Mouse (Mus musculus) forebrain, embryonic 11.5 days (tissue): ENCODE results near the gene Zfp385c. TPM values are rescaled to one million over a fixed set of nuclear protein-coding genes. Genes with fewer than 3 reads are reported as not detected.

ENCODE experiments used
- ATAC-seq: fragments of 200-750 bp; cut with Nextera tagmentation; replicated peaks from 2 replicates; pipeline ENCODE4 v1.8.0; 2017; ENCODE audit warnings: moderate TSS enrichment; ENCODE audit not compliant: low FRiP score
- DNase-seq: peaks from one replicate; pipeline ENCODE4 v3.0.0-alpha.2; 2017; ENCODE audit warnings: low spot score
- H3K27ac ChIP-seq: fragments of 300-500 bp; sonication (generic); 2 replicates; pipeline ENCODE4 v1.5.1; 2014; ENCODE audit warnings: low read depth, low read length
- H3K27me3 ChIP-seq: fragments of 300-500 bp; sonication (generic); 2 replicates; pipeline ENCODE4 v1.6.1; 2014; ENCODE audit warnings: mild to moderate bottlenecking, low read length, mixed read lengths; ENCODE audit not compliant: control insufficient read depth, insufficient read depth
- H3K36me3 ChIP-seq: fragments of 300-500 bp; sonication (generic); 2 replicates; pipeline ENCODE4 v1.6.1; 2014; ENCODE audit warnings: mild to moderate bottlenecking, low read length, moderate library complexity, mixed read lengths; ENCODE audit not compliant: control insufficient read depth, insufficient read depth
- H3K4me1 ChIP-seq: fragments of 300-500 bp; sonication (generic); replicated peaks from 2 replicates; pipeline ENCODE4 v1.6.1; 2014; ENCODE audit warnings: low read length, mixed read lengths; ENCODE audit not compliant: control insufficient read depth, insufficient read depth
- H3K4me2 ChIP-seq: fragments of 300-500 bp; sonication (generic); 2 replicates; pipeline ENCODE4 v1.6.1; 2014; ENCODE audit warnings: low read depth, mild to moderate bottlenecking, low read length, moderate library complexity, mixed read lengths; ENCODE audit not compliant: severe bottlenecking
- H3K4me3 ChIP-seq: fragments of 300-500 bp; sonication (generic); 2 replicates; pipeline ENCODE4 v1.5.1; 2014; ENCODE audit warnings: low read depth, low read length
- H3K9ac ChIP-seq: fragments of 300-500 bp; sonication (generic); 2 replicates; pipeline ENCODE4 v1.6.1; 2014; ENCODE audit warnings: low read length
- H3K9me3 ChIP-seq: fragments of 300-500 bp; sonication (generic); 2 replicates; pipeline ENCODE4 v1.6.1; 2016; ENCODE audit warnings: low read length, mixed read lengths; ENCODE audit not compliant: control insufficient read depth
- WGBS: fragments of 180-500 bp; shearing (Covaris S2); extraction: QIAGEN DNeasy Blood & Tissue Kit; methylation state at CpG from one replicate; pipeline ENCODE4 v1.1.7; 2014; 5-methylcytosine and 5-hydroxymethylcytosine counted together
- polyA plus RNA-seq: library from polyadenylated mRNA; unstranded; fragments of >200 nt; fragmentation: Nextera tagmentation; extraction: Ambion mirVana; gene quantifications from 2 replicates; pipeline ENCODE4 v1.2.1, GENCODE M21; 2014

Gene Zfp385c
- polyA plus RNA-seq, 1 experiment from 2014 or later, result not detected

- ATAC-seq, result no peak
- Histone ChIP-seq H3K9ac (no peak overlapping the region), H3K4me1 (peaks cover 10% of the 10 kb centered on the region; the same call in 1 of the 2 replicates), H3K27ac (no peak overlapping the region), H3K27me3 (no peaks in the 10 kb centered on the region), H3K4me3 (no peak overlapping the region), H3K9me3 (no peaks in the 10 kb centered on the region), H3K36me3 (no peaks in the 10 kb centered on the region), H3K4me2 (no peak overlapping the region)
- DNase-seq, result no peak
- WGBS, result 91% methylated on average over 5 of the region's 5 CpGs
These were observed 75.9 kb downstream of the Zfp385c start for GRCm38 (mm10) chr11:100616332-100616731.

GRCm38 (mm10) chr11:100613241-100613640 is 79.0 kb downstream of the Zfp385c start:
- no peak overlapping the region for H3K4me2 ChIP-seq
- H3K9ac ChIP-seq, result no peak overlapping the region
- no peaks in the 10 kb centered on the region for H3K9me3 ChIP-seq
- DNase-seq (no peak), ATAC-seq (no peak)
- WGBS, result 94% methylated on average over 3 of the region's 3 CpGs
- no peak overlapping the region for H3K27ac ChIP-seq
- H3K27me3 ChIP-seq, result no peaks in the 10 kb centered on the region
- peaks cover 5% of the 10 kb centered on the region; the same call in 1 of the 2 replicates for H3K4me1 ChIP-seq
- H3K36me3 ChIP-seq, result no peaks in the 10 kb centered on the region
- H3K4me3 ChIP-seq, result no peak overlapping the region

GRCm38 (mm10) chr11:100611627-100612026 is 80.6 kb downstream of the Zfp385c start:
- WGBS, result 90% methylated on average over 6 of the region's 6 CpGs

GRCm38 (mm10) chr11:100609997-100610680 is 82.1 kb downstream of the Zfp385c start:
- Histone ChIP-seq H3K9me3 (no peaks in the 10 kb centered on the region), H3K4me3 (no peak overlapping the region), H3K27me3 (no peaks in the 10 kb centered on the region), H3K9ac (no peak overlapping the region), H3K27ac (no peak overlapping the region), H3K4me2 (no peak overlapping the region), H3K36me3 (no peaks in the 10 kb centered on the region), H3K4me1 (no peaks in the 10 kb centered on the region)
- DNase-seq (no peak), ATAC-seq (no peak)
- 88% methylated on average over 9 of the region's 9 CpGs for WGBS

More at GRCm38 (mm10) chr11:100611627-100612026, 80.6 kb downstream of the Zfp385c start:
- no peak overlapping the region for H3K4me3 ChIP-seq
- H3K9me3 ChIP-seq, result no peaks in the 10 kb centered on the region
- H3K4me2 ChIP-seq, result no peak overlapping the region
- no peaks in the 10 kb centered on the region for H3K36me3 ChIP-seq
- H3K27ac ChIP-seq, result no peak overlapping the region
- DNase-seq (no peak), ATAC-seq (no peak)
- H3K27me3 ChIP-seq, result no peaks in the 10 kb centered on the region
- no peaks in the 10 kb centered on the region for H3K4me1 ChIP-seq
- H3K9ac ChIP-seq, result no peak overlapping the region

GRCm38 (mm10) chr11:100609355-100609996 is 82.8 kb downstream of the Zfp385c start:
- H3K36me3 ChIP-seq, result no peaks in the 10 kb centered on the region
- no peaks in the 10 kb centered on the region for H3K4me1 ChIP-seq
- ATAC-seq (no peak), DNase-seq (no peak)
- no peak overlapping the region for H3K27ac ChIP-seq
- 95% methylated on average over 5 of the region's 5 CpGs for WGBS
- H3K27me3 ChIP-seq, result no peaks in the 10 kb centered on the region
- no peak overlapping the region for H3K4me3 ChIP-seq
- no peak overlapping the region for H3K4me2 ChIP-seq
- no peak overlapping the region for H3K9ac ChIP-seq
- no peaks in the 10 kb centered on the region for H3K9me3 ChIP-seq

GRCm38 (mm10) chr11:100608796-100609195 is 83.5 kb downstream of the Zfp385c start:
- WGBS, result 86% methylated on average over 4 of the region's 4 CpGs
- Histone ChIP-seq H3K9ac (no peak overlapping the region), H3K27me3 (no peaks in the 10 kb centered on the region), H3K27ac (no peak overlapping the region), H3K9me3 (no peaks in the 10 kb centered on the region), H3K4me1 (no peaks in the 10 kb centered on the region), H3K4me3 (no peak overlapping the region), H3K36me3 (no peaks in the 10 kb centered on the region), H3K4me2 (no peak overlapping the region)
- DNase-seq, result no peak
- no peak for ATAC-seq

GRCm38 (mm10) chr11:100607121-100607520 is 85.1 kb downstream of the Zfp385c start:
- Histone ChIP-seq H3K9ac (no peak overlapping the region), H3K36me3 (no peaks in the 10 kb centered on the region), H3K4me1 (no peaks in the 10 kb centered on the region), H3K9me3 (no peaks in the 10 kb centered on the region), H3K27ac (no peak overlapping the region), H3K4me3 (no peak overlapping the region), H3K4me2 (no peak overlapping the region), H3K27me3 (no peaks in the 10 kb centered on the region)
- DNase-seq (no peak), ATAC-seq (no peak)
- 94% methylated on average over 6 of the region's 6 CpGs for WGBS

GRCm38 (mm10) chr11:100605451-100605850 is 86.8 kb downstream of the Zfp385c start:
- H3K27ac ChIP-seq, result no peak overlapping the region
- H3K4me1 ChIP-seq, result no peaks in the 10 kb centered on the region
- 92% methylated on average over 10 of the region's 10 CpGs for WGBS
- peaks cover 3% of the 10 kb centered on the region; the same call in 1 of the 2 replicates for H3K36me3 ChIP-seq
- H3K4me3 ChIP-seq, result no peak overlapping the region
- H3K4me2 ChIP-seq, result no peak overlapping the region
- H3K9ac ChIP-seq, result no peak overlapping the region
- H3K9me3 ChIP-seq, result no peaks in the 10 kb centered on the region
- H3K27me3 ChIP-seq, result no peaks in the 10 kb centered on the region
- ATAC-seq (no peak), DNase-seq (no peak)
